Mouse (Mus musculus) limb, embryonic 10.5 days (tissue): ENCODE measurements around the gene Astl. TPM values are rescaled to one million over a fixed set of nuclear protein-coding genes. Genes with fewer than 3 reads are reported as not detected.
"Not testable (repeated sequence)": the region's sequence is repeated elsewhere in the genome, so short reads cannot be mapped to it uniquely, and the experiment has no call there.

Source experiments
- DNase-seq: peaks from one replicate; pipeline ENCODE4 v3.0.0-alpha.2; 2017; ENCODE audit warnings: low spot score
- H3K27ac ChIP-seq: fragments of 300-500 bp; sonication (generic); 2 replicates; pipeline ENCODE4 v1.5.1; 2016; ENCODE audit warnings: mild to moderate bottlenecking
- H3K27me3 ChIP-seq: fragments of 300-500 bp; sonication (generic); 2 replicates; pipeline ENCODE4 v1.6.1; 2016; ENCODE audit warnings: low read depth, mild to moderate bottlenecking; ENCODE audit not compliant: poor library complexity, severe bottlenecking
- H3K36me3 ChIP-seq: fragments of 300-500 bp; sonication (generic); 2 replicates; pipeline ENCODE4 v1.6.1; 2016; ENCODE audit warnings: mild to moderate bottlenecking, moderate library complexity
- H3K4me1 ChIP-seq: fragments of 300-500 bp; sonication (generic); 2 replicates; pipeline ENCODE4 v1.6.1; 2016
- H3K4me3 ChIP-seq: fragments of 300-500 bp; sonication (generic); 2 replicates; pipeline ENCODE4 v1.5.1; 2016; ENCODE audit warnings: mild to moderate bottlenecking, moderate library complexity
- H3K9me3 ChIP-seq: fragments of 300-500 bp; sonication (generic); replicated peaks from 2 replicates; pipeline ENCODE4 v1.6.1; 2016; ENCODE audit warnings: mild to moderate bottlenecking
- WGBS: fragments of 180-500 bp; shearing (Covaris S2); methylation state at CpG from one replicate; pipeline ENCODE4 v1.1.7; 2016; 5-methylcytosine and 5-hydroxymethylcytosine counted together
- polyA plus RNA-seq: library from polyadenylated mRNA; unstranded; fragments of >200 nt; fragmentation: Nextera tagmentation; extraction: Ambion mirVana; gene quantifications from 2 replicates; pipeline ENCODE4 v1.2.1, GENCODE M21; 2016

The Astl gene
- 0.08 and 0.09 TPM in 2 replicates for polyA plus RNA-seq

DNA sequence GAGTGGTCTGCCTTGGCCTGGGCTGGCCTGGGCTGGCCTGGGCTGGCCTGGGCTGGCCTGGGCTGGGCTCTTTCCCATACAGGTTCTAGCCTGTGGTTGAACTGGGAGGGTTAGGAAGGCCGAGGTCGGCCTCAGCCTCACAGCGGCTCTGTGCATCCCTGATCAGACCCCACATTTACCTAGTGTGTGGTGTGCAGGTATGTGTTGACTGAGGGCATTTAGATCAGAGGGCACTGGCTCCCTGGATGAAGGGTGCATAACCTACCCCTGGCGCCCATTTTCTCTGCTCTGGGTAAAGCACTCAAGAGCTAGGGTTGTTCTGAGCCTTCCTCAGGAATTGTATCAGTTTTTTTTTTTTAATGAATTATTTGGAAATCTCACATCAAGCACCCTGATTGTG lies at the start of gene Astl:
TSS of gene Astl (plus strand) at position 224 of the 400 bp plus-strand sequence.
- Histone ChIP-seq H3K36me3 (no peaks in the 10 kb centered on the region), H3K4me3 (peak within 1 kb of the TSS; percentile 66; the same call in 1 of the 2 replicates), H3K9me3 (no peaks in the 10 kb centered on the region), H3K4me1 (peaks cover 34% of the 10 kb centered on the region), H3K27ac (no peak within 1 kb of the TSS), H3K27me3 (peaks cover 48% of the 10 kb centered on the region)
- DNase-seq = no peak
- WGBS = 78% methylated on average over 4 of the region's 4 CpGs

DNA sequence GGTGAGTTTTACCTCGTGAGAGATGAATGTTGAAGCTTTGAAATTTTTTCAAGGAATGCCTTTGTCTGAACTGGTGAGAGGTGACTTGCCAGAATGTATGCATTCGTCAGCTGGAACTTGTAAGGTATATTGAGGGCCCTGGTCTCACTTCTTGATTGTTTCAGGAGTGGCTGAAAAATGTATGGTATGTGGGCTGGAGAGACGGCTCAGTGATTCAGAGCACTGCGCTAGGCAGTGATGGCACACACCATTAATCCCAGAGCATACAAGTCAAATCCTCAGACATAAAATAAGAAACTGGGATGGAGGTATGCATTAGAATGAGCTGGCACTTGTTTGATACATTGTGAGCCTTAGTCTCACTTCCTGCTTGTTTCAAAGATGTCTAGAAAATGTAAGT lies 46.2 kb upstream of the Astl start:
- Histone ChIP-seq H3K4me1 (no peaks in the 10 kb centered on the region), H3K27ac (no peak overlapping the region), H3K4me3 (no peak overlapping the region), H3K36me3 (peaks cover 91% of the 10 kb centered on the region), H3K9me3 (no peaks in the 10 kb centered on the region), H3K27me3 (no peaks in the 10 kb centered on the region)
- DNase-seq = no peak
- WGBS = 89% methylated on average over 4 of the region's 4 CpGs

DNA sequence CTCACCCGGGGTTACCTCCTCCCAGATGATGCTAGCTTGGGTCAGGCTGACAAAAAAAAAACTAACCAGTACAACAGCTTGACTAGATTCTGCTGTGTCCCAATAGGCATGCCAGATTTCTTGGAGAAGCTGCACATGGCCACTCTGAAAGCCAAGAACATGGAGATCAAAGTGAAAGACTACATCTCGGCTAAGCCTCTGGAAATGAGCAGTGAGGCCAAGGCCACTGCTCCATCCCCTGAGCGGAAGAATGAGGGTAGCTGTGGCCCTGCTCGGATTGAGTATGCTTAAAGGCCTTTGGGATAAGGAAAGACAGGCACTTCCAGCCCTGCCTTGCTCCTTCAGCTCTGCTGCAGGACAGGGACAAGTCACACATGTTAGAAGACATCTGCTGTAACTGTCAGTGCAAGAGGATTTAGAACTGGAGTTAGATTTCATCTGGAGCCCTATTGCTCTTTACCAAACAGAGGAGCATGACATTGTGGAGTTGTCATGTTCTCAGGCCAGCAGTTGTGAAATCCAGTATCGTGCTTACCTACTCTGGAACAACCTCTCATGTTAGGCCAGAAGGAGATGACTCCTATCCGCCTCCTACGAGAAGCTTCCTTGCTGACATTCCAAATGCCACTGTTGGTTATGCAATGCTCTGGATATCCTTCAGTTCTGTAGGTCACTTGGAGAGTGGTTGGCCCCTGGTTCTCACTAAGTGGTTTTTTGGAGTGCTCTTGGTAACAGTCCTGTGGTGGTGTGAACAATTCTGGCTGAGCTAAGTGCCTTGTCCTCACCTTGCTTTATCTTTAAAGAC lies 41.2 kb upstream of the Astl start:
- no peak overlapping the region for H3K27ac ChIP-seq
- no peaks in the 10 kb centered on the region for H3K27me3 ChIP-seq
- no peak for DNase-seq
- H3K4me3 ChIP-seq = no peak overlapping the region
- H3K4me1 ChIP-seq = peaks cover 7% of the 10 kb centered on the region; the same call in 1 of the 2 replicates
- 94% methylated on average over 7 of the region's 7 CpGs for WGBS
- H3K9me3 ChIP-seq = no peaks in the 10 kb centered on the region
- peaks cover 89% of the 10 kb centered on the region for H3K36me3 ChIP-seq

DNA sequence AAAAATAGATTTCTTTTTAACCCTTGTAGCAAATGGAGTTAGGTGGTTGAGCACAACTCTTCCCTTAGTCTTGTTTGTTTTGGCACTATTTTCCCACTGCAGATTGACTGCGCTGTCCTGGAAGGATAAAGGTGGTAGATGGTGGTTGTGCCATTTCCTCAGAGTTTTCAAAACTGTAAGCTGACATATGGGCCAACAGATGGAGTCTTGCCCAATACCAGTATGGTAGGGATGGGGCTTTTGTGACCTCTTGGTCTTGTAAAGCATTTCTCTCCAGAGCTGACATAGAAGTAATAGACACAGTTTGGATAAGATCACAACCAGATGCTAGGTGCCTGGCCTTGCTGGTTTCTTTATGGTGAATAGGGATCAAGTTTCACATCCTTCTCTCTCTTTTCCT lies 40.4 kb upstream of the Astl start:
- 96% methylated on average over 1 of the region's 1 CpGs for WGBS
- Histone ChIP-seq H3K27ac (no peak overlapping the region), H3K4me1 (peaks cover 7% of the 10 kb centered on the region; the same call in 1 of the 2 replicates), H3K4me3 (no peak overlapping the region), H3K27me3 (no peaks in the 10 kb centered on the region), H3K9me3 (no peaks in the 10 kb centered on the region), H3K36me3 (peaks cover 80% of the 10 kb centered on the region)
- no peak for DNase-seq

DNA sequence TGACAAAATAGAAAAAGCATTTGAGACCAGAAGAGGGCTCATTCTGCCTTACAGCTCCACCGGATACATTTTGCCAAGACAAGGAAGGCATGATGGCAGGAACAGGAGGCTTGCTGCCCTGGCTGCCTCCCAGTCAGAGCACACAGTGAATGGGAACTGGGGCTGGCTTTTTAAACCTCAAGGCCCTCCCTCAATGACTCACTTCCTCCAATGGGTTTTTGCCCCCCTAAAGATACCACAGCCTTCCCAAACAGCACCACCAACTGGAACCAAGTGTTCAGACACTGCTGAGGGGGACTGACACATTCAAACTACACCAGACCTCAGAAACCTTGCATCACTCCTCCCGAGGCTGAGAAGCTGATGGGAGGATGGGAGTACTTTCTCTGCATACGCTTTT lies 37.7 kb upstream of the Astl start:
- peaks cover 55% of the 10 kb centered on the region for H3K36me3 ChIP-seq
- no peaks in the 10 kb centered on the region for H3K27me3 ChIP-seq
- no peak for DNase-seq
- no peaks in the 10 kb centered on the region for H3K9me3 ChIP-seq
- no peak overlapping the region for H3K27ac ChIP-seq
- H3K4me3 ChIP-seq = no peak overlapping the region
- WGBS = 85% methylated on average over 3 of the region's 3 CpGs
- peaks cover 7% of the 10 kb centered on the region; the same call in 1 of the 2 replicates for H3K4me1 ChIP-seq

DNA sequence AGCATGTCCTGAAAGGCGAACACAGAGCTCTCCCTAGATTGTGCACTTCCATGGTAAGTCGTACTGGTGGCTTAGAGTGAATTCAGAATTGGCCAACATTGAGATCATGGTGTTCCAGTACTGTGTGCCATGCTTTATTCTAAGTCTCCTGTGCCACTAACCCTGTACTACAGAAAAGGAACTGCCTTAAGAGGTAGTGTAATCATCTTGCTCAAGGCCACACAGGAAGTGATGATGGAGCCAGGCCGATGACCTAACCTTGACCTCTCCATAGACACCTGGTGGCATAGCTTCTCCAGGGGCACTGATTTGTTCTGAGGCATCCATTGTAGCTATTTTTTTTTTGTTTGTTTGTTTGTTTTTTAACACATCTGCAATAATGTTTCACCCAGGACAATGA lies 36.6 kb upstream of the Astl start:
- WGBS = 91% methylated on average over 3 of the region's 3 CpGs
- peaks cover 43% of the 10 kb centered on the region for H3K36me3 ChIP-seq
- DNase-seq = no peak
- H3K9me3 ChIP-seq = no peaks in the 10 kb centered on the region
- H3K27me3 ChIP-seq = no peaks in the 10 kb centered on the region
- H3K4me1 ChIP-seq = peaks cover 7% of the 10 kb centered on the region; the same call in 1 of the 2 replicates
- H3K4me3 ChIP-seq = no peak overlapping the region
- H3K27ac ChIP-seq = no peak overlapping the region

DNA sequence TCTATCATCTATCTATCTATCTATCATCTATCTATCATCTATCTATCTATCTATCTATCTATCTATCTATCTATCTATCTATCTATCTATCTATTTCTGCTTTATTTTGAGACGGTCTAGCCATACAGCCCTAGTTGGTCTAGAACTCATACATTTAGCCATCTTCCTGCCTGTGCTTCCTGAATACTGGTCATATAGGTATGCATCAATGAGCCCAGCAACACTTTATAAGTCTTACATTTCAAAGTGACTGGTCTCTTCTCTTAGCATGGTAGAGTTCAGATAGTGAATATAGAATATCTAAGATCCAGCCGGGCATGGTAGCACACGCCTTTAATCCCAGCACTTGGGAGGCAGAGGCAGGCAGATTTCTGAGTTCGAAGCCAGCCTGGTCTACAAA lies 34.2 kb upstream of the Astl start:
- H3K9me3 ChIP-seq, DNase-seq, H3K4me3 ChIP-seq, H3K27ac ChIP-seq, H3K4me1 ChIP-seq, H3K27me3 ChIP-seq: not testable (repeated sequence)
- H3K36me3 ChIP-seq = peaks cover 20% of the 10 kb centered on the region
- 94% methylated on average over 4 of the region's 4 CpGs for WGBS

DNA sequence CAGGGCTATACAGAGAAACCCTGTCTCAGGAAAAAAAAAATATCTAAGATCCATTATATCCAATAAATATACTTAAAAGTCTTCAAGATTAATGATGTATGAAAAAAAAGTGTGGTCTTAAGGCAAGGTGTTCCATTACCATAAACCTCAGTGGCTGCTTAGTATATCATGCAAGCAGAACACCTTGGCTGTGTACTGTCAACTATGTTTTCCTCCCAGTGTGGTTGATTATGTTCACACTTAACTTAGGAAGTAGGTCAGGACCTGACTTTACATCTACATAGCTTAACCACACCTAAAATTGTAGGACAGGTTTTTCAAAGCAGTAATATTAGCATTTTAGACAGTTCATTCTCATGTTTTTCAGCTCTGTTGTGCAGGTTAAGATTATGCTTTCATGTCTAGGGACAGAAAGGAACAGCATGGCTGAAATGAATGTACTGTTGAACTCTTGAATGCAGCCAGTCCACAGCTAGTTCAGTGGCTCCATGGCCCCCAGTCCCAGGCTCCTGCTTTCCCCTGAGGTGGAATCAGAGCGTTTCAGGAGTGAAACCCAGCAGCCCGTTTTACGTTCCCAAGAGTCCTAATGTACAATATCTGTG lies 33.7 kb upstream of the Astl start:
- no peaks in the 10 kb centered on the region for H3K4me1 ChIP-seq
- WGBS = 86% methylated on average over 3 of the region's 3 CpGs
- peaks cover 15% of the 10 kb centered on the region for H3K36me3 ChIP-seq
- no peak overlapping the region for H3K27ac ChIP-seq
- no peak for DNase-seq
- H3K9me3 ChIP-seq = no peaks in the 10 kb centered on the region
- H3K4me3 ChIP-seq = no peak overlapping the region
- H3K27me3 ChIP-seq = no peaks in the 10 kb centered on the region

DNA sequence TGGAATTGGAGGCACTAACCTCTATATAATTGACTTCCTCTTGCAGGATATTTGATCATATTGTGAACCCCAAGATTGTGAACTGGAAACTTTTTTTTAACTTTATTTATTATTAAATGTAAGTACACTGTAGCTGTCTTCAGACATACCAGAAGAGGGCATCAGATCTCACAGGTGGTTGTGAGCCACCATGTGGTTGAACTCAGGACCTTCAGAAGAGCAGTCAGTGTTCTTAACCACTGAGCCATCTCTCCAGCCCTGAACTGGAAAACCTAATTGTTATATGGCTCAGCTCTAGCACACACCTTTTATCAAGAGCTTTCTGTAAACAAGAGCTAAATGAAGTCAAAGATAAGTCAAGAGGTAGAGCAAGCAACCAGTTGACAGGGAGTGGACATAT lies 32.3 kb upstream of the Astl start:
- Histone ChIP-seq H3K4me3 (no peak overlapping the region), H3K4me1 (no peaks in the 10 kb centered on the region), H3K9me3 (no peaks in the 10 kb centered on the region), H3K27ac (no peak overlapping the region), H3K27me3 (no peaks in the 10 kb centered on the region), H3K36me3 (peaks cover under 1% of the 10 kb centered on the region; the same call in 1 of the 2 replicates)
- DNase-seq = no peak

DNA sequence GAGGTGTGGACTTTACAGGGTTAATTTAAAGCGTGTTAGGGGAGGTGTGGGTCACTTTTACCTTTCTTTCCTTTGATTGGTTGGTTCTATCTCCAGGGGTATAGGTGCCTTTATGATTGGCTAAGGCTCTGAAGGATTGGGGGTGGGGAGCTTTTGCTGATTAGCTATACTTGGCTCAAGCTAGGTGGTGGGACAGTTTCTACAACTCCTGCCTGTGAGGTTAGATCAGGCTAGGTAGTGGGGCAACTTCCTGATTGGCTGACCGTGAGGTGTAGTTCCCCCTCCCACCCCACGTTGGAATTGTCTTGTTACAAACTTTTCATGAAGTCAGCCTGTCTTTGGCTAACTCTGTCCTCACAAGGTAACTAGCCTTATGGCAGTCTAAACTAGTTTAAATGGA lies 31.3 kb upstream of the Astl start:
- Histone ChIP-seq H3K27ac (no peak overlapping the region), H3K4me3 (no peak overlapping the region), H3K9me3 (no peaks in the 10 kb centered on the region), H3K36me3 (no peaks in the 10 kb centered on the region), H3K27me3 (no peaks in the 10 kb centered on the region), H3K4me1 (no peaks in the 10 kb centered on the region)
- no peak for DNase-seq
- WGBS = 48% methylated on average over 3 of the region's 3 CpGs

DNA sequence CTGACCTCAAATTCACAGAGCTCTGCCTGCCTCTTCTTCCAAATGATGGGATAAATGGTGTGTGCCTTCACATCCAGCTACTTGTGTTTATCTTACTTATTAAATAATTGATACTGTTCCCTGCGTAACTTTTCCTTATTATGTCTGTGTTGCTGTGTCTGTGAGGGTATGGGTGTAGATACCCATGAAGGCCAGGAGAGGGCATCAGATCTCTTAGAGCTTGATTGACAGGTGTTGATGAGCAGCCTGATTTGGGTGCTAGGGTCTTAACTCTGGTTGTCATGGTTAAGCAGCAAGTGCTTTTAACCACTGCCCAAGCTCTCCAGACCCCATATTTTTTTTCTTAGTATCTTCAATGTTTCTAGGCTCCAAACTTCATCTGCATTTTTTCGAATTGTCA lies 29.8 kb upstream of the Astl start:
- WGBS = 93% methylated on average over 2 of the region's 2 CpGs
- H3K9me3 ChIP-seq = no peaks in the 10 kb centered on the region
- no peaks in the 10 kb centered on the region for H3K4me1 ChIP-seq
- no peaks in the 10 kb centered on the region for H3K27me3 ChIP-seq
- no peaks in the 10 kb centered on the region for H3K36me3 ChIP-seq
- no peak overlapping the region for H3K4me3 ChIP-seq
- no peak overlapping the region for H3K27ac ChIP-seq
- DNase-seq = no peak

DNA sequence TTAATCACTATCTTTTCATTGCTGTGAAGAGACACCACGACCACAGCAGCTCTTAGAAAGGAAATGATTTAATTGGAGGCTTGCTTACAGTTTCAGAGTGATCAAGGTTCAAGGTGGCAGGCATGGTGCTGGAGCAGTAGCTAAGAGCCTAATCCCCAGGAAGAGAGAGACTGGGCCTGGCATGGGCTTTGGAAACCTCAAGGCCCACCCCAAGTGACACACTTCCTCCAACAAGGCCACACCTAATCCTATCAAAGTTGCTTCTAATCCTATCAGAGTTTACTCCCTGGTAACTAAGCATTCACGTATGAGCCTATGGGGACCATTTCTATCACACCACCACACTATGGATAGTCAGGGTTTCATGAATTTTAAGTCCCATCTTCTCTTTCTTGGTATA lies 28.2 kb upstream of the Astl start:
- H3K27ac ChIP-seq = no peak overlapping the region
- H3K4me1 ChIP-seq = no peaks in the 10 kb centered on the region
- H3K9me3 ChIP-seq = no peaks in the 10 kb centered on the region
- DNase-seq = no peak
- no peaks in the 10 kb centered on the region for H3K36me3 ChIP-seq
- no peaks in the 10 kb centered on the region for H3K27me3 ChIP-seq
- WGBS = 52% methylated on average over 2 of the region's 2 CpGs
- H3K4me3 ChIP-seq = no peak overlapping the region

DNA sequence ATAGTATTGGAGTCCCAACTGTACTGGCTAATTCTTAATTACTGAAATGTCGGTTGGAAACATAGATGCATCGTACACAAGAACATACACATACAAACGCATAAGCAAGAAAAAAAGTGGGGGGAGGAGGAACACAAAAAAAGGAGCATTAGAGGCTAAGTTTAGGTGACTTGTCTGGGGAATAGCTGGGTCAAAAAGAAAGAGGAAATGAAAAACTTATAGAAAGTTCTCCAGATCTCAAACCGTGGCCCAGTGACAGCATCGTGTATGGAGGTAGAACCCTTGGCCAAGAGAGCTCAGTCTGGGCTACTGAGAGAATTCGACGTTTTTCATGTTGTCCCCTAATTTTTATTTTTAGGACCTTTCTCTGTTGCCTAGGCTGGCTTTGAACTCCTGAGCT lies 27.8 kb upstream of the Astl start:
- H3K27me3 ChIP-seq = no peaks in the 10 kb centered on the region
- H3K4me3 ChIP-seq = no peak overlapping the region
- no peak overlapping the region for H3K27ac ChIP-seq
- 95% methylated on average over 7 of the region's 7 CpGs for WGBS
- no peak for DNase-seq
- H3K4me1 ChIP-seq = no peaks in the 10 kb centered on the region
- no peaks in the 10 kb centered on the region for H3K36me3 ChIP-seq
- H3K9me3 ChIP-seq = no peaks in the 10 kb centered on the region
